Mouse (Mus musculus) left cerebral cortex, postnatal 4 days (tissue): ENCODE measurements around the gene Tbcd. TPM values are rescaled to one million over a fixed set of nuclear protein-coding genes. Genes with fewer than 3 reads are reported as not detected.

Experiments
- DNase-seq: peaks from one replicate; pipeline ENCODE4 v3.0.0-alpha.2; 2022
- intact Hi-C: fragments of 180-260 bp; cut with DNase I; formaldehyde crosslinking; loops from one replicate; pipeline ENCODE4 v1.15.1; 2025
- total RNA-seq, 2 experiments: library from RNA; stranded (reverse); gene quantifications; 2 replicates each; pipeline ENCODE4 v1.2.3; 2021

Gene Tbcd
- total RNA-seq, 2 experiments from 2014 or later: 68.4 to 75.2 TPM

GRCm38 (mm10) chr11:121560294-121560663 is 108.5 kb downstream of the Tbcd start:
- intact Hi-C loops: no loop called here
- no peak for DNase-seq

GRCm38 (mm10) chr11:121563312-121563711 is 111.6 kb downstream of the Tbcd start:
- DNase-seq: no peak
- intact Hi-C loops: no loop called here

- DNase-seq: no peak
- intact Hi-C loops: no loop called here
Measured at GRCm38 (mm10) chr11:121564265-121564664, 112.5 kb downstream of the Tbcd start.

GRCm38 (mm10) chr11:121581856-121582255 is 130.1 kb downstream of the Tbcd start:
- intact Hi-C loops: no loop called here
- DNase-seq: no peak

GRCm38 (mm10) chr11:121597254-121597653 is 145.5 kb downstream of the Tbcd start:
- intact Hi-C loops: loop anchor here (1.0 to 10.0 kb wide), 2 partner anchors 33 to 122 kb away; no protein-coding TSS in a partner anchor
- DNase-seq: no peak

GRCm38 (mm10) chr11:121601422-121601821 is 149.7 kb downstream of the Tbcd start:
- DNase-seq: no peak

GRCm38 (mm10) chr11:121605604-121606003 is 153.9 kb downstream of the Tbcd start:
- intact Hi-C loops: no loop called here
- DNase-seq: no peak

More at GRCm38 (mm10) chr11:121601422-121601821, 149.7 kb downstream of the Tbcd start:
- intact Hi-C loops: no loop called here

GRCm38 (mm10) chr11:121610976-121611375 is 159.2 kb downstream of the Tbcd start:
- DNase-seq: no peak
- intact Hi-C loops: no loop called here

- intact Hi-C loops: no loop called here
Measured at GRCm38 (mm10) chr11:121615961-121616485, 164.3 kb downstream of the Tbcd start.

GRCm38 (mm10) chr11:121616501-121616900 is 164.8 kb downstream of the Tbcd start:
- no peak for DNase-seq
- intact Hi-C loops: no loop called here

More at GRCm38 (mm10) chr11:121615961-121616485, 164.3 kb downstream of the Tbcd start:
- no peak for DNase-seq

- DNase-seq: peak; percentile 22
- intact Hi-C loops: no loop called here
Measured at GRCm38 (mm10) chr11:121617371-121617770, 165.6 kb downstream of the Tbcd start.

GRCm38 (mm10) chr11:121625007-121625406 is 173.3 kb downstream of the Tbcd start:
- intact Hi-C loops: no loop called here
- DNase-seq: no peak

GRCm38 (mm10) chr11:121627521-121627920 is 175.8 kb downstream of the Tbcd start:
- no peak for DNase-seq
- intact Hi-C loops: no loop called here

GRCm38 (mm10) chr11:121629529-121629928 is 177.8 kb downstream of the Tbcd start:
- intact Hi-C loops: no loop called here
- DNase-seq: no peak

GRCm38 (mm10) chr11:121630406-121630805 is 178.7 kb downstream of the Tbcd start:
- intact Hi-C loops: loop anchor here (1.0 kb wide), 1 partner anchor 33 kb away; no protein-coding TSS in a partner anchor
- no peak for DNase-seq

- intact Hi-C loops: no loop called here
- DNase-seq: peak; percentile 50
Measured at GRCm38 (mm10) chr11:121631410-121631809, 179.7 kb downstream of the Tbcd start.

GRCm38 (mm10) chr11:121636646-121637045 is 184.9 kb downstream of the Tbcd start:
- DNase-seq: no peak
- intact Hi-C loops: no loop called here

- DNase-seq: peak; percentile 20
Measured at GRCm38 (mm10) chr11:121641501-121642145, 189.9 kb downstream of the Tbcd start.

GRCm38 (mm10) chr11:121645394-121645793 is 193.6 kb downstream of the Tbcd start:
- intact Hi-C loops: no loop called here

More at GRCm38 (mm10) chr11:121641501-121642145, 189.9 kb downstream of the Tbcd start:
- intact Hi-C loops: no loop called here

GRCm38 (mm10) chr11:121647321-121647720 is 195.6 kb downstream of the Tbcd start:
- no peak for DNase-seq
- intact Hi-C loops: no loop called here

More at GRCm38 (mm10) chr11:121645394-121645793, 193.6 kb downstream of the Tbcd start:
- DNase-seq: no peak

- intact Hi-C loops: no loop called here
- DNase-seq: no peak
Measured at GRCm38 (mm10) chr11:121648166-121648565, 196.4 kb downstream of the Tbcd start.

GRCm38 (mm10) chr11:121649900-121650299 is 198.2 kb downstream of the Tbcd start:
- intact Hi-C loops: loop anchor here (5.0 kb wide), 1 partner anchor 157 kb away; no protein-coding TSS in a partner anchor
- DNase-seq: peak; percentile 21
